Mouse (Mus musculus) midbrain, embryonic 14.5 days (tissue): ENCODE measurements around the gene Cerk. TPM values are rescaled to one million over a fixed set of nuclear protein-coding genes. Genes with fewer than 3 reads are reported as not detected.

ENCODE experiments used
- ATAC-seq: fragments of 200-750 bp; cut with Nextera tagmentation; 2 replicates; pipeline ENCODE4 v1.8.0; 2017; ENCODE audit warnings: moderate number of reproducible peaks, moderate library complexity; ENCODE audit not compliant: low FRiP score, low TSS enrichment
- DNase-seq: peaks from one replicate; pipeline ENCODE4 v3.0.0-alpha.2; 2015
- H3K27ac ChIP-seq: fragments of 300-500 bp; sonication (generic); replicated peaks from 2 replicates; pipeline ENCODE4 v1.5.1; 2014; ENCODE audit warnings: mild to moderate bottlenecking, low read depth, low read length, moderate library complexity
- H3K27me3 ChIP-seq: fragments of 300-500 bp; sonication (generic); 2 replicates; pipeline ENCODE4 v1.6.1; 2014; ENCODE audit warnings: low read length, control low read depth, mixed read lengths; ENCODE audit not compliant: control insufficient read depth, insufficient read depth
- H3K36me3 ChIP-seq: fragments of 300-500 bp; sonication (generic); 2 replicates; pipeline ENCODE4 v1.6.1; 2014; ENCODE audit warnings: low read length, control low read depth; ENCODE audit not compliant: control insufficient read depth, insufficient read depth
- H3K4me1 ChIP-seq: fragments of 300-500 bp; sonication (generic); 2 replicates; pipeline ENCODE4 v1.6.1; 2014; ENCODE audit warnings: mild to moderate bottlenecking, antibody characterized with exemption, low read length, control low read depth; ENCODE audit not compliant: control insufficient read depth, insufficient read depth
- H3K4me2 ChIP-seq: fragments of 300-500 bp; sonication (generic); 2 replicates; pipeline ENCODE4 v1.6.1; 2014; ENCODE audit warnings: mild to moderate bottlenecking, low read length, moderate library complexity
- H3K4me3 ChIP-seq: fragments of 300-500 bp; sonication (generic); replicated peaks from 2 replicates; pipeline ENCODE4 v1.5.1; 2014; ENCODE audit warnings: low read depth, low read length
- H3K9ac ChIP-seq: fragments of 300-500 bp; sonication (generic); replicated peaks from 2 replicates; pipeline ENCODE4 v1.6.1; 2014; ENCODE audit warnings: mild to moderate bottlenecking, low read length, moderate library complexity
- H3K9me3 ChIP-seq: fragments of 300-500 bp; sonication (generic); 2 replicates; pipeline ENCODE4 v1.6.1; 2016; ENCODE audit warnings: low read length, control low read depth, mixed read lengths; ENCODE audit not compliant: control insufficient read depth
- WGBS: fragments of 180-500 bp; shearing (Covaris S2); extraction: QIAGEN DNeasy Blood & Tissue Kit; methylation state at CpG from one replicate; pipeline ENCODE4 v1.1.7; 2014; 5-methylcytosine and 5-hydroxymethylcytosine counted together
- polyA plus RNA-seq: library from polyadenylated mRNA; unstranded; fragments of >200 nt; fragmentation: Nextera tagmentation; extraction: Ambion mirVana; gene quantifications from 2 replicates; pipeline ENCODE4 v1.2.1, GENCODE M21; 2014

Gene Cerk
- polyA plus RNA-seq, 1 experiment from 2014 or later: 23.5 TPM

DNA sequence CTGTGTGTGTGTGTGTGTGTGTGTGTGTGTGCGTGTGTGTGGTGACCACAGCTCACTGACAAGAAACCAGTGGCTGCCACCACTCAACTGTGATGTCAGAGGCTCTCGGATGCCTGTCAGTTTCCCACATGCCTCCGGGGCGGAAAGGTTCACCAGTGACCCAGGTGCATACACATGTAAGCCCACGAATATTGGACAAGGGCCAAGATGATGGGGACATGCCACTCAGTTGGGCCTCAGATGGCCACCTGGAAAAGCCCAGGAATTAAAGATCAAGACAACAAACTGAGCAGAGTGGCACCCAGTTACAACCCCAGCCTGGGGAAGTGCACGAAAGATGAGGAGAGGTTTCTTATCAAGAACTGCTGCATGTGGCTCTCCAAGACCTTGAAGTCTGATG, 13.4 kb downstream of the Cerk start:
- no peaks in the 10 kb centered on the region for H3K27me3 ChIP-seq
- H3K27ac ChIP-seq: no peak overlapping the region
- no peak overlapping the region for H3K4me3 ChIP-seq
- 80% methylated on average over 6 of the region's 6 CpGs for WGBS
- no peaks in the 10 kb centered on the region for H3K9me3 ChIP-seq
- H3K36me3 ChIP-seq: no peaks in the 10 kb centered on the region
- peaks cover 20% of the 10 kb centered on the region for H3K4me1 ChIP-seq
- no peak for ATAC-seq
- H3K9ac ChIP-seq: no peak overlapping the region
- no peak for DNase-seq
- no peak overlapping the region for H3K4me2 ChIP-seq

DNA sequence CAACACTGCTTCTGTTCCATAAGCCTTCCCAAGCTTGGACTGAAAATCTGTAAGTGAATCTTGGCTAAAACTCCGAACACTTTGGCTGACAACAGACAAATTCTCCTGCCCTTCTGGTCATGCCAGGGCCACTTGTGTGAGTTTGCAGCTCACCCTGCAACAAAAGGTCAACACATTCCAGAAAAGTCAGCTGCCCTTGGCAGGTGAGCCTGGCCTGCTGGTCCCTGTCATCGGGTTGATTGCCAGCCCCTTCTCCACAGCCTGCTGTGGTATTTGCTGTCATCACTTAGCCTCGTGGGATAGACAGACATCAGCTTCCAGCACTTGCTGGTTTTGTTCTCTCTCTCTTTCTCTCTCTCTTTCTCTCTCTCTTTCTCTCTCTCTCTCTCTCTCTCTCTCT, 13.8 kb downstream of the Cerk start:
- no peak for ATAC-seq
- no peaks in the 10 kb centered on the region for H3K27me3 ChIP-seq
- no peak overlapping the region for H3K27ac ChIP-seq
- no peaks in the 10 kb centered on the region for H3K36me3 ChIP-seq
- H3K4me1 ChIP-seq: peaks cover 20% of the 10 kb centered on the region
- H3K9me3 ChIP-seq: no peaks in the 10 kb centered on the region
- H3K4me3 ChIP-seq: no peak overlapping the region
- H3K4me2 ChIP-seq: no peak overlapping the region
- no peak for DNase-seq
- 73% methylated on average over 3 of the region's 3 CpGs for WGBS
- H3K9ac ChIP-seq: no peak overlapping the region

DNA sequence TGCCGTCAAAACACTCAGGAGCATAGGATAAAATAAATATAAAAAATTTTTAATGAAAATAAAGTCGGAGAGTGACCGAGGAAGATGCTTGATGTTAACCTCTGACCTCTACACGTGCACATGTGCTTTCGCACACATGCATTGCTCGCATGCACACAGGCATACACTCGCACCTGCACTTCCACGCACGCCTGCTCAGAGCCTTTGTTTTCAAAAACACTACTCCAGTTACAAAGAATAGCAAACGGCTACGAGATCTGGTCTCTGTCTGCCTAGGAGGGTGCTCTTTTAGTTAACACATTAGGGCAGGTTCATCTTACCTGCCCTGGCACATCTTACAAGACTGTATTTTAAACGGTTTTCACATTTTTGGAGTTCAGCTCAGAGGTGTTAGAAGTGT, 14.6 kb downstream of the Cerk start:
- Histone ChIP-seq H3K9ac (no peak overlapping the region), H3K4me1 (peaks cover 20% of the 10 kb centered on the region), H3K27me3 (no peaks in the 10 kb centered on the region), H3K4me3 (no peak overlapping the region), H3K27ac (no peak overlapping the region), H3K36me3 (no peaks in the 10 kb centered on the region), H3K9me3 (no peaks in the 10 kb centered on the region), H3K4me2 (no peak overlapping the region)
- ATAC-seq (no peak), DNase-seq (no peak)
- 80% methylated on average over 12 of the region's 12 CpGs for WGBS

DNA sequence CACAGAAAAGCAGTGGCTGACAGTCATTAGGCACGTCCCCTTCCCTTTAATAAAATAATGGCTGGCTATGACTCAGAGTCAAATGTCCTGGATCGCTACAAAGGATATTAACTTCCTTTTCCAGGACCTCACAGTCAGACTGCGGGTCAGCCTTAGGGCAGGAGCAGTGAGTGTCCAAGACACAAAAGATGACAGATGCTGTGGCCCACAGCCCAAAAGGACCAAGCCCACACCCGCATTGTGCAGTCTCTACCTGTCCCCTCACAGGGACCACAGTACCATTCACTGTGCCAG, 16.2 kb downstream of the Cerk start:
- no peak overlapping the region for H3K27ac ChIP-seq
- H3K4me1 ChIP-seq: peaks cover 20% of the 10 kb centered on the region
- H3K4me2 ChIP-seq: no peak overlapping the region
- H3K27me3 ChIP-seq: no peaks in the 10 kb centered on the region
- WGBS: 94% methylated on average over 4 of the region's 4 CpGs
- H3K4me3 ChIP-seq: no peak overlapping the region
- no peaks in the 10 kb centered on the region for H3K9me3 ChIP-seq
- no peak overlapping the region for H3K9ac ChIP-seq
- DNase-seq (no peak), ATAC-seq (no peak)
- H3K36me3 ChIP-seq: peaks cover 2% of the 10 kb centered on the region

DNA sequence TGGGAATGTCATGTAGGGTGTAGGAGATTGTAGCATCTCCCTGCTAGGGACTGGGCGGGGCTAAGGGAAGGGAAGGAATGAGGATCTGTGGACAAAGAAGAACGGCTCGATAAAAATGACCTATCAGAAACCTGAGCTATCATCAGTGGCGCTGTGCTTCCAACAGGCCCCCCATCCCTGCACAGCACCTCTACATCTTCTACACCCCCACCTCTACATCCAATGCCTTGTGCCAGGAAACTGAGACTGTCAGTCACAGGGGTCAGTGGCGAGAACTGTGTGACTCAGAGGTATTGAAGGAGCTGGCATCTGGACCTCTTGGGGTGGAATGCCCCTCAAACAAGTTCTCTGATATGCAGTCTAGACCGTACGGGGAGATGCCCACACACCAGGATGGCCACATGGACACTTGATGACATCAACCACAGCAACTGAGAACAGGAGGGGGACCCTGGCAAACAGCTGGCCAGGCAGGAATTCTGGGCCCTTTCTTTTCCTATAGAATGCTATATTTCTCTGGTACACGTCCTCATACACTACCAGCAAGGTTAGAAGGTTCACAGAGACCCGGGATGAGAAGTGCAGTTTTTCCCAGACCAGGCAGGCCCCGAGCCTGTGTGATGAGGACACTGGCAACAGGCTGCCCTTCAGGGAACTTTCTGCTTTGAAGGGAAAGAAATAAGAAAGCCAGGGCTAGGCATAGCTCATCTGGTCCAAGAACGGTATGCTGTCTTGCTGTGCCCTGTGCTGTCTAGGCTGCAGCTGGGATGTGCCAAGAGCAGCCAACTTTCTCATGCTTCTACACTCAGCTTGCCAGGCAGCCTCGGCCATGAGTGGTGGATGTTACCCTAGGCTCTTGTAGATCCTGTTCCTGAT, 16.8 kb downstream of the Cerk start:
- no peaks in the 10 kb centered on the region for H3K9me3 ChIP-seq
- no peak overlapping the region for H3K9ac ChIP-seq
- H3K4me3 ChIP-seq: no peak overlapping the region
- peaks cover 6% of the 10 kb centered on the region for H3K36me3 ChIP-seq
- DNase-seq: no peak
- H3K27me3 ChIP-seq: no peaks in the 10 kb centered on the region
- H3K4me2 ChIP-seq: no peak overlapping the region
- peaks cover 20% of the 10 kb centered on the region for H3K4me1 ChIP-seq
- H3K27ac ChIP-seq: no peak overlapping the region
- WGBS: 86% methylated on average over 12 of the region's 12 CpGs
- ATAC-seq: no peak

DNA sequence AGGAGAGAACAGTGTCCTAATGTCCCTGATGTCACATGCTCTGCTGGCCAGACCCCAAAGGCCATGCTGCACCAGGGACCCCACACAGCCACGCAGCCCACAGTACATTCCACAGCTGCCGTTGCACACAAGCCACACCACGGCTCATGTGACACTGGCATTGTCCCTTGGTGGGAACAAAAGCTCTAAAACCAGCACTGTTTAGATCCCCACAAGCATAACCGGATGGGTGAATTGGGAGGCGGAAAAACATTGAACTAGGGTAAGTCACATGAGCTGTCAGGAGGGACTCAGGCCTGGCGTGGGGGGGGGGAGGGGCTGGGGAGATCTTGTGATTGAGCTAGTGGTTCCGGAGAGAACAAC, 17.5 kb downstream of the Cerk start:
- ATAC-seq (no peak), DNase-seq (no peak)
- WGBS: 19% methylated on average over 7 of the region's 7 CpGs
- no peak overlapping the region for H3K27ac ChIP-seq
- no peak overlapping the region for H3K4me2 ChIP-seq
- no peaks in the 10 kb centered on the region for H3K27me3 ChIP-seq
- no peaks in the 10 kb centered on the region for H3K9me3 ChIP-seq
- H3K4me3 ChIP-seq: no peak overlapping the region
- H3K9ac ChIP-seq: no peak overlapping the region
- H3K36me3 ChIP-seq: peaks cover 6% of the 10 kb centered on the region
- H3K4me1 ChIP-seq: peaks cover 15% of the 10 kb centered on the region

DNA sequence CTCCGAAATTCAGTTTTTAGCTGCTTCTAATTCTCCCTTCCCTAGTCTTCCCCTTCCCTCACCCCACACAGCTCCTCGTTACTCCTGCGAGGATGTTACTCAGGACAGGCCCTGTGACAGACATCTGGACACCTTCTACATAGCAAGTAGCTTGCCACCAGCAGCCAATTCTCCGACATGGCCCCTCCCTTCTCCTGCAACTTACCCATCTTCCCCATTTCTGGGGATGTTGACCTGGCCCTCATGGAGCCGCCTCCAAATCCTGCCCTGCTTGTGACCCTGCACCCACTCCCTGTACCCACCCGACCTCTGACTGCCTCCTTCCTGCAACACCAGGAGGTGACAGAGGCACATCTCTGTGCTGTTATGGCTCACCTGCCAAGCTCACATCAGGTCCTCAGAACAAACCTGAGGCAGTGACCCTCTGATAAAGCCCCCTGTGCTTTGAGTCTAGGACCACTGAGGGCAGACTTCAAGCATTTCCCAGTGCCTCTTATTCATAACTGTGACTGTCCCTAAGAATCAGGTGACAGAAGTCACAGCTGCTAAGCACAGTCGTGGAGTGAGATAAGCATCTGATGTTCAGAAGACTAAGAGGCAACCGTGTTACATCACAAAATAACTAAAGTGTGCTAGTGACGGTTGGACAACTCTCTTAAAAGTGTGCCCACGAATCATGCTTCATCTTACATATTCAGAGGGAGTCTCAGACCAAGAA, 18.0 kb downstream of the Cerk start:
- Histone ChIP-seq H3K4me1 (peaks cover 12% of the 10 kb centered on the region), H3K27ac (no peak overlapping the region), H3K36me3 (peaks cover 6% of the 10 kb centered on the region), H3K4me3 (no peak overlapping the region), H3K27me3 (no peaks in the 10 kb centered on the region), H3K9me3 (no peaks in the 10 kb centered on the region), H3K4me2 (no peak overlapping the region), H3K9ac (no peak overlapping the region)
- WGBS: 70% methylated on average over 10 of the region's 10 CpGs
- DNase-seq (no peak), ATAC-seq (no peak)

DNA sequence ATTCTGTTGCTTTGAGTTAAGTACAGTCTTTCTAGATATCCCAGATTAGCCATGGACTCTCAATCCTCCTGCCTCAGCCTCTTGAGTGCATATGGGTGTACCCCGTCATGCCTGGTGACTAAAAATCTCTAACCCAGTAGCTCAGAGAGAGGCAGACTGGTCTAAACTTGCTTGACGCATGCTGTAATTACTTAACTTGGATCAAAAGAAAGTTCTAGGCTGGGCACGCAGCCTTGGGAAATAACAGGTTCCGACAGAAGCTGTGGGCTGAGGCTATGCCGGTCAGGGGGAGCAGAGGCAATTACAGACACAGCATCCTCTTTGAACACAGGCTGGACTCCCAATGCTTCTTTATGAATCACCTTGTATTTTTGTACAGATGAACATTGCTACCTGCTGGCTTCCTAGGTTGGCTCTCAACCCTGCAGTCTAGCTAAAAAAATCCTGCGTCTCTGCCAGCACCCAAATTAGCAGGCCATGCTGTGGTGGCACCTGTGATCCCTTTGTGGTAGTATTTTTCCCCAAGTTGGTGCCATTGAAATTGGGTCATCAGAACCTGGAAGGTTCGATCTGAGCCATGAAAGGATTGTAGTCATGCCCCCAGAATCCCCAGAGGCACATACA, 18.8 kb downstream of the Cerk start:
- Histone ChIP-seq H3K4me3 (no peak overlapping the region), H3K4me1 (peaks cover 12% of the 10 kb centered on the region), H3K27ac (no peak overlapping the region), H3K9ac (no peak overlapping the region), H3K4me2 (no peak overlapping the region), H3K27me3 (no peaks in the 10 kb centered on the region), H3K9me3 (no peaks in the 10 kb centered on the region), H3K36me3 (peaks cover 12% of the 10 kb centered on the region)
- WGBS: 93% methylated on average over 7 of the region's 7 CpGs
- DNase-seq: no peak
- ATAC-seq: no peak
